Mouse (Mus musculus) B cell, adult 2 months (primary cell): ENCODE measurements at regions not wholly inside any gene's neighbourhood (a gene's known extent, or its start where the extent isn't known, plus 50 kb on each side); places are given as distances from the start of the nearest gene placed in this dataset.
A peak's percentile ranks its signal among the peaks of the same experiment; 100 is the strongest.

Experiments
- DNase-seq, 2 experiments: peaks; one replicate each; pipeline ENCODE4 v3.0.0; 2022

DNA sequence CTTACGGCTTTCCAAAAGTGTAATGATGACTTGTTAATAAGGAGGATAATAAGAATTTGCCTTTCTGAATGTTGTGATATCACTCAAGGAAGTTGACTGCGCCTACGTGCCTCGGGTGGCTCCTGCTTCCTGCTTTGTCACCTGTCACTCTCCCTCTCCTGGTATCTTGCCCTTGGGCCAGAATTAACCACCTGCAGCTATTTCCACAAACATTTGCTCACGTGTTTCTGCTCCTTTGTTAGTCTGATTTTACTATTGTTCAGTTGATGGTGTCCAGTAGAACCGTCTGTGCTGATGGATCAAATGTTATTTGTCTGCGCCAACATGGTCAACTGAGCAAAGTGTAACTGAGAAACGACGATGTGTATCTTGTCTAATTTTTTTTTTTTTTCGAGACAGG, 193.4 kb upstream of the Prdm1 start:
- no peak for DNase-seq

DNA sequence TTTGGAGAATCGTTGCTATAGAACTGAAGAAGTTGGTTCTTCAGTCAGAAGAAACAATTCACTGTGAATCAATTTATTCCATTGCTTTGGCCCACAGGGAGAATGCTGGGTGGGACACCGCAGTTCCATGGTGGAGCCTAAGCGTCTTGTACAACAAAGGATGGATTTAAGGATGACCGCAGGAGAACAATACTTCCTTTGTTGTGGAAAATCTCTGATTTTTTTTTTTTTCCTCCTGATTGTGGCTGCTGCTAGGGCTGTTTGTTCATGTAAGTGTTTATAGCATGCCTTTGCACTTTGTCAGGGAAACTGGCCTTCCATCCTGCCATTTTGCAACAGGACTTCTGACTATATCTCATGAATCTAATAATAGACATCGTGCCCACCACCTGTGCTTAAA, 188.3 kb upstream of the Prdm1 start:
- no peak for DNase-seq

DNA sequence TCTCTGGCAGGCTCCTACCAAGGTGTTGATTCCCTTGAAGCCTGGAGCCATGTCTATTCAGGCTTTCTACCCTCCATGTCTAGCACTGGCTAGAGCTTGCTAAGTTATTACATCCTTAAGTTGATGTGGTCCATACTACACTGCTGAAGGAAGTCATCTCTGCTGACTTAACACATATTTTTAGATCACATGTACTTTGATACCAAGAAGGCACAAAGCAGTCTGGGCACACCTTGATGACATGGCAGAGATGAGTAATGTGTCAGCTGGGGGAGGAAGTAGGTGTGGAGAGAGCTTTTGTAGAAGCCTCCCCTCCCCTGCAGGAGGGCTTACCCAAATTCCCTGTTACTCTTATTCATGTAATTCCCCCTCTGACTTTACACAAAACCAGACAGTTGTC, 187.6 kb upstream of the Prdm1 start:
- DNase-seq: no peak

DNA sequence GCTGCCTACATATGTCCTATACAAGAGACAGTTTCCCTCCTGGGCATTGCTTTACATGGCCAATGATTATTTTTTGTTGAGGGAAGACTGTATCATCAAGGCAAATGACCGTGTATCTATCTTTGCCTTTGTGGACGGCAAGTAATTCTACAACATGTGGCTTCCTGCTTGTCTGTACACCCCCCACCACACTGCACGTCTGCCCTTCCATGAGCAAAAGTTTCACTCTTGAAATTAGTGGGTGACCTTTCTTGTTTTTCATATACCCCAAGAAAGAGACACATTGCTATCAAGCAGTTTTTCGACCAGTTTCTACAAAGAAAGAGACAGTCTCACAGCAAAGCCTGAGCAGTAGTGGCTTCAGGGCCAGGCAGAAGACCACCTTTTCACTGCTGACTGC, 180.5 kb upstream of the Prdm1 start:
- no peak for DNase-seq

DNA sequence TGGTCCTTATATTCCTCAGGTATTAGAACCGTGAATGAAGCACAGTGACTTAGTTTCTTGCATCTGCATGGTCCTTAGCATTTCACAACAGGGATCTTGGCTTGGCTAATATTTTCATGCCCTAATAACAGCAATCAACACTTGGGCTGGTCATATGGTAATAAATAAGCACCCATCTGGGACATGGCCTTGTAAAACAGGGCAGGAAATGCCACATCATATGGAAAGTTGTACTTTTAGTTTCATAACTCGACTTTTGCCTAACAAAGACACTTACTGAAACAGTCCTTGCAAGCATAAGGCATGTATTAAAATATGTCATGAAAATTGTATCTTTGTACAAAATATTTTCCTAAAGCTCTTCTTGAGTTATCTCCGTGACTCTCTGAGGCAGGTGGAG, 175.8 kb upstream of the Prdm1 start:
- no peak for DNase-seq

DNA sequence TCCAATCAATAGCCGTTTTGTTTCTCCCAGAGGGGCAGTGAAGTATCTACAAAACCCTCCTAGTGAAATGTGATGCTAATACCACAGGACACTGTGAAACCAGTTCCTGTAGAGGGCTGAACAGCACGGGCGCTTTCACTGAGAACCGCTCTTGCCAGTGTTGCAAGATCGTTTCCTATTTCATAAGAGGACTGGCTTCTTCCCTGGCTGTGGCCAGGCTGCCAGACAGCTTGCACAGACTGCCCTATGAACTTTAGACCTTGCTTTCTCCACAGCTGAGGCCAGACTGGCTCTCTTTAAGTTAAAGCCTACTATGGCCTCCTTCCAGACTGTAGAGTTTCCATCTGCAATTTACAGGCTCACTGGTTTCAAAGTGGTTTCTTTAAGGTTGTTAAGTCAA, 173.8 kb upstream of the Prdm1 start:
- no peak for DNase-seq

DNA sequence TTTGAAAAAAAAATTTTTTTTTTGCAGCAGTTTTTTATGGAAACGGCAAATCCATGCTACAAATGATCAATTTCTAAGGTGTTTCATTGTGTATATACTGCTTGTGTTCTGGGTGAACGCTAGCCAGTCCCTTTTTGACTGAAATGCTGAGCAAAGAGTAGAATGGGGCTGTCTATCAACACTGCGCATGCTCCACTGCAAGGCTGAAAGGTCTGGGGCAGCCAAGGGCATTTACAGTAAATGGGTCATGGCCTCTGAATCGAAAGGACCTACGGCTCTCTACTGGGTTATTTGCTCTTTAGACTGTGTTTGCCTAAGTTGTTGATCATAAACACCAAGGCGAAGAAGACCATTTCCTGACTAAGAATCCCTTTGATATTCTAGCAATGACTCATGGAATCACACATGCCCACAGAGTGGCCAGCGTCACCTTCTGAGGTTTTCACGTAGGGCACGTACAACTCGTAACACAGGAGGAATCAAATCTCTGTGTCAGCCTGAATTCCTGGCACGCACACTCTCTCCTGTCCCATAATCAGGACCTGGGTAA, 171.8 kb upstream of the Prdm1 start:
- no peak for DNase-seq

DNA sequence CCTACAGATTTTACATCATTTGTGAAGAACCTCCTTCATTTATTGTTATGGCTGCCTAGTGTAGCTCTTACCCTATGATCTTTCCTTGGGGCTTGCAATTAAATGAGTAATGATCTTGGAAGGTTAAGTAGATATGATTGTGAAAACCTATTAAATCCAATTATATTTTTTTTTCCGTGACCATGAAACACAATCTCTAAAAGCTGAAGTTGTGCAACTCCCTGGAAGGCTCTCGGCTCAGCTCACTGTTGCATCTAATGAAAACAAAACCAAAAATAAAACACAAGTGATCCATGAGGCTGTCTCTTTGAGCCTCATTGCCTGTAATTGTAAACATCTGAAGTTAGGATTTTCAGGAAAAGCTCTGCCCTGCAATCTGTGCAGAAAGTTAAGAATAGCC, 169.7 kb upstream of the Prdm1 start:
- DNase-seq: no peak

DNA sequence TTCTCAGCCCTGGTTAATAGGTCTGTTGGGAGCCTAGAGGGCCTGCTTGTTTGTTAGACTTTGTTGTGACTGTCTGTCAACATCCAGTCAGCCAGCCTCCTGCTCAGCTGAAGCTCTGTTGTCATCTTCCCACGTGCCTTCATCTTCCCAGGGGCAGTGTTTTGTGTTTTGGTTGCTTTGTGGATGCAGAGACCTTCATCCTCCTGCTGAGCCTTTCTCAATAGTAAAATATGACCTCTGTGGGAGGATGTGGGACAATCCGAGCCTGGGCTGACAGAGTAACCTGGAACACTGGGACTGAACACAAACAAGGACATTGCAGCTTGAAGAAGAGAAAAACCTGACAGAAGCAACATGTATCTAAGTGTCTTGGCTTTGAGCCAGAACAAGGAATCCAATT, 168.7 kb upstream of the Prdm1 start:
- no peak for DNase-seq

DNA sequence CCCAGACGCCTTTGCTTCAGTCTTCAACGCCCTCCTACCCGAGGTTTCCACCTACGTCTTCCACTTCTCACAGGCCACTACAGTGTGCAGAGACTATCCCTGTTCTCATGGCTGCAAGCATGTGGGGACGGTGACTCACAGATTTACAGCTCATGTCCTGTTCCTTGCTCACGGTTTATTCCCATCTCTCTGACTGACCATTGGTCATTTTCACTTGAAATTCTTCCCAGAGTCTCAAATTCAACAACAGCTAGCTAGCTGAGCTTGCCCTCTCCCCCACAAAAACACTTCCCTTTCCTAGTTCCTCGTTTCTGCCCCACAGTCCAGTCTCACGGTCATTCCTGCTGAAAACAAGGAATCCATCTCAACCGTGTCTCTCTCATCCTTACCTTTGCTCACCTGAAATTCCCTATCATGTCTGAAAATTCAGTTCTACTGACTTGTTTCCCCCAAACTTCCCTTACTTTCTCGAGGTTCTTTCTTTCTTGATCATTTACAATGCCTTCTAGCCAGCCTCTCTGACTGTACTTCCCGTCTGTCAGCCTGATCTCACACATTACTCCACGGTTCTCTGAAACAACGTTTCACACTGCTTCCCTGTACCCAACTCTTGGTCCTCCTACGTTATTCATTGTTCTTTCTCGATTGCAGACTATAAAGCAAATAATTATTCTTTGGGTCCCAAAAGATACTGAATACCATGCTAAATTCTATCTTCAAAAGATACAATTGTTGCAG, 163.5 kb upstream of the Prdm1 start:
- DNase-seq: no peak

DNA sequence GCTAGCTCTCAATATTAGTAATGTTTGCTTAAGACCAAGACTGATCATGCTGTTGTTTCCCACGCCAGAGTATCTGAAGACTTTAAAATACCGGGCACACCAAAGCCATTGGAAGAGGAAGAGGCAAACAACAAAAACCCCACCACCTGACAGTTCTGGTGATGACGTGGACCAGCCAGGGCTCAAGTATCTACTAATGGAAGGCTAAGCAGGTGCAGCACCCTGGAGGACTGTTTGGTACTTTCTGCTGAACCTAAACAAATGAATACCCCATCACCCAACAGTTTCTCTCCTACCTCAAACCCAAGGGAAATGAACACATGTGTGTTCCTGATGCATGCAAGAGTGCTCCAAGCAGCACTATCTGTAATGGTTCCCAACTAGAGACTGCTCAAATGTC, 160.3 kb upstream of the Prdm1 start:
- DNase-seq: no peak

DNA sequence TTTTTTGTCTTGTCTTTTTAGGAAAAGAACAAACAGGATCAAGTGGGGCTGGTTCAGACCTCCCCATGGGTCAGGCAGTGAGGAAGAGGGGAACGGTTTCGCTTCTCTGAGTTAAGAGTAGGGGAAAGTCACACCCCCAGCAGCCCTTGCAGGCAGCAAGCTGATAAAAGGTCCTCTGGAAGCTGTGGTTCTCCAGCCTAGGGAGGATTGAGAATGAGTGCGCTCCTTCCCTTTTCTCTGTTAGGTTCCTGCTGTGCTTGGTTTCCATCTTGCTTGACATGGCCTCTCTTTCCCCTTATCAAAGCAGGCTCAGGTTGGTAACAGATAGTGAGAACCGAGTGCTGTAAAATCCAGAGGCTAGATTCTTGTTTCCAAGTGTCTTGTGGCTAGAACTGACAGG, 157.8 kb upstream of the Prdm1 start:
- no peak for DNase-seq

DNA sequence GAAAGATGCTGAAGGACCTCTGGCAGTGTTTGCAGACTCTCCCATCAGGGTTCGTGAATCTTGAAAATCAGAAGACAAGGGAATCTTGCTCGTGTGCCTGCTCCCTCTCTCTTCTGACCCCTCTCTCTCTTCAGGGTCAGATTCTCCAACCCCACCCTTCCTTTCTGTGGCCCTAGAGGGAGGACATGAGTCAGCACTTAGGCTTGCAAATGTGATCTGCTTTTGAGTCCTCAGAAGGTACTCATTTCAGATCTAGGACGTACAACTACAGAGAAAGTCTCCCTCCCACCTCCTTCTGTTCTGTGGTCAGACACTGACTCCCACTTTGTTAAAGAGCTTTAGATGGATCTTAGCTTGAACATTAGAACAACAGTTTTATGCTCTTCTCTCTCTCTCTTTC, 156.9 kb upstream of the Prdm1 start:
- no peak for DNase-seq

DNA sequence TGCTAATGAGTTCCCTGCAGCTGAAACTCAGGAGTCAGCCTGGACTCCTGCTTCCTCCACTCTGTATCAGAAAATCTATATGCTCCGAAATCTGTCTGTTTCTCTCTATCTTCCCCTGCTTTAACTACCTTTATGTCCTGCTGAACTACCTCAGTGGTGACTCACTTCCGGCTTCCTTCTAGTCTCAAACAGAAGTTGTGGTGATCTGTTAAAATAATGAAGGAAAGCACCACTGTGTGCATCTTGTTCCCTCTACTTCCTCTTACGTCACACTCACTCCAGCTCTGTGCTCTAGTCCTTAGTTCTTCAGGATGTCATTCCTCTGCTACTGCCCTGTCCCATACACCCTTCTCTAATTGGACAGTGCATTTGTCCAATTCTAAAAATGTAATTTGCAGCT, 148.2 kb upstream of the Prdm1 start:
- DNase-seq: peak; percentile 16 to 24

DNA sequence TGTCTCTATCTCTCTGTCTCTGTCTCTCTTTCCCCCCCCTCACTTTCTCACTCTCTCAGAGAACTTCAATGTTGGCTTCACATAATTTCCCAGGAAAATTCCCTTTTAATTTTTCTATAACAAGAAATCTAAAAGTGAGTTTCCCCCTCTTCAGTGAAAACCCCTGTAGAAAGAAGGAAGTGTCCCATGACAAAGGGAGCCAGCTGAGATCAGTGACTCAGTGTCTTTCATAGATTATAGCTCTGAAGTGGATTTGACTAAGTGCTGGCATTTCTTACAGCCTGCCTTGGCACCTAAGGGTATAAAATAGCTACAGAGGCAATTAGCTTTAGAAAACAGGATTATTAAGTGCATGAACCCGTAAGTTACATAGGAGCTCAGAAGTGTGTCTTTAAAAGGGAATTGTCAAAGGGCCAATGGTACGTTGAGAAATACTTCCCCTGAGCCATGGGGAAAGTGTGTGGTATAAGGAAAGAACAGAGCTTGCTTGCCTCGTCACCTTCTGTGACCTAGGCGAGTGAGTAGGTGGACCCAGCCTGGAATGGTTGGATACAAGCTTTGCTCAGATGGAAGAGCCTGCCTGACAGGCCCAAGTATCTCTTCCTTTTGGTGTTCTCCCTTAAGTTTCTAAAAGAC, 137.3 kb upstream of the Prdm1 start:
- no peak for DNase-seq

DNA sequence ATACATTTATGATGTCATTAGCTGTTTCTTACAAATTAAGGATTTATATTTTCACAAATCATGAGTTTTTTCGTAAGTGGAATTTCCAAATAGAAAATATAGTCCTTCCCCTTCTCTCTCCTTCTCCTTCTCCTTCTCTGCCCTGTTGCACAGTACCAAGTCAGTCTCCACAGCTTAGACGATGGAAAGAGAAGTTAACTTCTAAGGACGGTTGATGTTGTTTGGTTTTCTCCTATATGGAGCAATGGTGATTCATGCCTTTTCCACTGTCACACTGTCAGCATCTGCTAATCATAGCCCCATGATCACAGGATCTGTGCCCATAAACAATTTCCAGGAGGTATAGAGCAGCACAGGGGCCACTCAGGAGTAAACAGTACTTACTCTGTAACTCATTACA, 131.2 kb upstream of the Prdm1 start:
- DNase-seq: no peak

DNA sequence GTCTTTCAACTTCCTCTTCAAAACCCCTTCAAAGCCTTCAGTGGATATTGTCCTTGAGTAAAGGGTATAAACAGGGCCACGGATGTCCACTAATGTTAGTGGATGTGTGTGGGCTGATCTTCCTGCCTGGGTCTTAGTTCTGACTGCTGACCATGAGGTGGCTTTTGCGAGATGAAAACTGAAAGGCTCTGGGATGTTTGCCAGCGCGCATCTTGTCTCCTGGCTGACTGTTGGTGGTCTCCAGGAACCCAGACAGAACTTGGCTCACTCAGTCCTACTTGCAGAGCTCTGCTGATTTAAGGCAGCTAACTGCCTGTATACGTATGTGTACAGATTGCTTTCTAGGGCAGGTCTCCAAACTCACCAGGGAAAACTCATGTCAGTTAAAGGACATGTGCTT, 125.5 kb upstream of the Prdm1 start:
- no peak for DNase-seq

DNA sequence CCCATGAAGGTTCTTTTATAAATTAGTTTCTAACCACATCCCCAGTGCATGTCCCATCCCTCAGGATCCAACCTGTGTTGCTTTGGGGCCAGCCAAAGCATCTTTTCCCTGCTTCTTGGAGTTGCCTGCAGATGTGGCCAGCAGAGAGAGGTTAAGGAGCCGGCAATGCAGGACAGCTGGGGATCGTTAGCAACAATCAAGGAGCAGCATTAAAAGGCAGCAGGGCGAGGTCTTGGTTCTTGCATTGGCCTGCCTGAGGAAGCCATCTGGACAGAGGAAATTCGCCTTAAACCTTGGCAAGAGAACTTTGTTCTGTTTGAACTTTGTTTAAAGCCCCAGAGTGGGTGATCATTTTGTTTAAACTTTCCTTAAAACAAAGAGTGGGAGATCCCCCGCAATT, 118.7 kb upstream of the Prdm1 start:
- DNase-seq: no peak

DNA sequence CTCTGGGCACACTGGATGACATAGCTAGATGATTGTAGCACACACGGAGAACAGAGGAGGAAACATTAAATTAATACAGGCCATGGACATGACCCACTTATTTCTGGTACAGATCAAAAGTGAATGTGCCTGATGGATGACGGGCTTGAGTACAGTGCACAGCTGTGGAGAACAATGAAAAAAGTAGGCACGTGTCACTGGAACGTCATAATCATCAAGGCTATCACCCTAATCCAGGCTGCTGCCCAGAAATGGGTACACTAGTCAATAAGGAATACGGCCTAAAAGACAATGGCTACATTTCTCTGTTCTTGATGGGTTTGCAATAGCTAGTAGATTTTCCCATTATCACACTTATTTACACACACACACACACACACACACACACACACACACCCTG, 118.3 kb upstream of the Prdm1 start:
- no peak for DNase-seq

DNA sequence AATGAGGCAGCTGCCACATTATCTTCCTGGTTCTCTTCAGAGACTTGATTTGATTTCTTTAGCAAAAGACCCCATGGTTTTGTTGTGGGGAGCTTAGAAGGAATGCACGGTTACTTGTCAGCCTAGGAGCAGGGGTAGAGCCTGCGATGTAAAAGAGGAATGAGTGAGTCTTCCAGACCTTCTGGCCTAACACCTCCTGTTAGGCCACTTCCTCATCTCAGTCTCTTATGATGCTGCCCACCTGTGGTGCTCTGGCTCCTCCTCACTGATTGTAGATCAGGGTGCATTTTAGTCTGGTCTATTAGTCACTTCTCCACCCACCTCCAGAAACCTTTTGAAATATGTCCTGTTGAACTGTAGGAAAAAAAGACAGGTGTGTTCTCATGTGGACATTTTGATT, 113.3 kb upstream of the Prdm1 start:
- DNase-seq: peak; percentile 21 to 27

DNA sequence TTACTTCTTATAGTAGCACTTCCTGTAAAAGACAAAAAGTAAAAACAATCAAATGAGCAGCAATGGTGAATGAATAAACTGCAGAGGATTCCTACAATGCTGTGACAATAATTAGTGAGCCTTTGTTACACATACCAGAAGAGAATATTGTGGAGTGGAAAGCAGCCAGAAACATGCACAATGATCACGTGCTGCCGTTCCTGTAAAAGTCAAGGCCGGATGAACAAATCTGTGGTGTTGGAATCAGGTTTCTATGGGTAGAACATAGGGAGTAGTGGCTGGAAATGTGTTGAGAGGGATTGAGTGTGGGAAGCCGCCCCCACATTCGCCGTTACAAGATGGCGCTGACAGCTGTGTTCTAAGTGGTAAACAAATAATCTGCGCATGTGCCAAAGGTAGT, 112.3 kb upstream of the Prdm1 start:
- no peak for DNase-seq

DNA sequence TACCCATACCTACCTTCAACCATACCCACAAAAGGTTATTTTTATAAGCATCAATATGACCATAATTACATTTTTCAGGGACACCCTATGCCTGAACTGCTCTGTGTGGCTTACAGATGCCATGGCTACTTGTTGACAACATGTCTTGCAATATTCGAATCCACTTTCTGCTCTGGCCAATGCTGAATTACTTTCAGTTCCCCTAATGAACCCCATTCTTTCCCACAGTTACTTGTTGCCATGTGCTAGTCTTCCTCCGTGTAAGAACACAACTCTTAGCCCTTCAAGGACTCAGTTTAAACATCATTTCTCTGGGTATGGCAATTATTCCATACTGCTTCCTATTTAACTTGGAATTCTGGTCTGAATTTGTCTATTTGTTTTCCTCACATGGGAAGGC, 110.4 kb upstream of the Prdm1 start:
- peak; percentile 38 to 48 for DNase-seq

DNA sequence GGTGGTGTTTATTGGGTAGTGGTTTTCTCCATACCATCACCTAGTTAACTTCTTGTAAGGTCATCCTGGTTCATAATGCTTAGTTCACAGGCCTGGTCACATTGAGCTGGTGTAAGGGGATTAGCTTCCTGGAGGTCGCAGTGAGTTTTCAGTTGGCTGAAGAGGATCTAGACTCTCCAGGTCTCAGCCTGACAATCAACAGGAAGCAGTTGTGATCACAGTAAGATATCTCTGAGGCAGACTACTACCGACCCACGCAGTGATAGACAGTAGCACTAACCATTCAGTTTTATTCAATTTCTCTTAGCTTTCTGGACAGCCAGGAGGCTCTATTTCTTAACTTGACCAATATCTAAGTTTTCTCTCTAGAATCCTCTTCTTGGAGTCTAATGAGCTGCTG, 108.5 kb upstream of the Prdm1 start:
- DNase-seq: peak; percentile 15 to 28

DNA sequence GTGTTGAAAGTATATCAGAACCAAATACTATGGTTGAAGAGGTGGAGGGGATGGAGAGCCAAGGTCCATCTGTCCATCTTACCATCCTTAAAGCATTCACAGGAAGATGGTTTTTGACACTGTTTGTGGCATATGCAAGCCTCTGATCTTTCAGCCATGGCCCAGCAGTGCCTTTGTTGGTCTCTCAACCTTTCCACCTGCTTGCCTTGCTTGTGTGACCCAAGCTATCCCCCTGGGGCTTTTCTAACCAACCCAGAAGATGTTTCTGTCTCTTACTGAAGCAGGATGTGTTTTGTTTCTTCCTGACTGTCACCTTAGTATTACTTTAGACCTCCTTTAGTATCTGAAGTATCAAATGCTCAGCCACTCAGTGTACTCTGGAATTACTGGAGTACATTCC, 107.8 kb upstream of the Prdm1 start:
- DNase-seq: peak; percentile 53 to 63

DNA sequence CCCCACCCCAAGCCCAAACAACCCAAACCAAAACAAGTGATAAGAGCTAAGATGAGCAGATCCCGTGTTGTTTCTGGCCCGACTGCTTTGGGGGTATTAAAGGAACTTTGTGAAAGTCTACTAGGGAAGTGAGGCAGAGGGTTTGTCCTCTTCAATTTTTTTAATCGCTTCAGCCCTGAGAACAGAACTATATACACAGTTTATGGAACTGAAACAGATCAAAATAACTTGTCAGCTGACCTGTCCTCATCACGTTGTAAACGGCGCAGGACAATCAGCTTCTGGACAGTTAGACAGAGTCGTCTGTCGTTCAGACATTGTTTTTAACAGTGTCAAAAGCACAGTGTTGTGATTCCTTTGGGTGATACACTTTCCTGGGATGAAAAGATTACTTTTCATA, 103.3 kb upstream of the Prdm1 start:
- peak; percentile 43 to 45 for DNase-seq
